Mouse (Mus musculus): ENCODE measurements around the gene Sept10.

GRCm38 (mm10) chr10:59268754-59269153 is 47.1 kb upstream of the Sept10 start:
- TF ChIP-seq POLR2A (IDR thresholded peaks at IDR 0.05; ENCODE audit: low read depth, low read length) (no peak), CTCF (IDR thresholded peaks at IDR 0.05; ENCODE audit: borderline replicate concordance, insufficient read depth, low read length) (no peak)

Measured in embryonic fibroblast, embryonic 13.5 days (primary cell).